Mouse (Mus musculus) adrenal gland (tissue): ENCODE results near the gene Agtrap.

Experiments
- intact Hi-C: fragments of 180-260 bp; cut with DNase I; formaldehyde crosslinking; loops from one replicate; pipeline ENCODE4 v1.15.1; 2025

The Agtrap gene

GRCm38 (mm10) chr4:148079212-148079611, 8.6 kb downstream of the Agtrap start:
- intact Hi-C loops = no loop called here

GRCm38 (mm10) chr4:148075881-148076280, 11.9 kb downstream of the Agtrap start:
- intact Hi-C loops = no loop called here

GRCm38 (mm10) chr4:148075259-148075658, 12.6 kb downstream of the Agtrap start:
- intact Hi-C loops = no loop called here

- intact Hi-C loops = no loop called here
These were observed 13.2 kb downstream of the Agtrap start for GRCm38 (mm10) chr4:148074521-148075189.

GRCm38 (mm10) chr4:148071508-148071907, 16.3 kb downstream of the Agtrap start:
- intact Hi-C loops = no loop called here

GRCm38 (mm10) chr4:148069602-148070218, 18.1 kb downstream of the Agtrap start:
- intact Hi-C loops = no loop called here

- intact Hi-C loops = no loop called here
These were observed 20.5 kb downstream of the Agtrap start for GRCm38 (mm10) chr4:148067346-148067745.

- intact Hi-C loops = no loop called here
These were observed 21.5 kb downstream of the Agtrap start for GRCm38 (mm10) chr4:148066401-148066744.

GRCm38 (mm10) chr4:148065702-148066400, 22.0 kb downstream of the Agtrap start:
- intact Hi-C loops = no loop called here

GRCm38 (mm10) chr4:148061086-148061480, 26.7 kb downstream of the Agtrap start:
- intact Hi-C loops = loop anchor here (5.0 kb wide), 1 partner anchor 104 kb away; no protein-coding TSS in a partner anchor

- intact Hi-C loops = loop anchor here (5.0 kb wide), 1 partner anchor 103 kb away; no protein-coding TSS in a partner anchor
These were observed 27.4 kb downstream of the Agtrap start for GRCm38 (mm10) chr4:148060120-148061085.

- intact Hi-C loops = loop anchor here (5.0 kb wide), 1 partner anchor 52 kb away; no protein-coding TSS in a partner anchor
These were observed 28.8 kb downstream of the Agtrap start for GRCm38 (mm10) chr4:148058993-148059392.

- intact Hi-C loops = loop anchor here (5.0 kb wide), 1 partner anchor 51 kb away; no protein-coding TSS in a partner anchor
These were observed 29.5 kb downstream of the Agtrap start for GRCm38 (mm10) chr4:148058218-148058819.

- intact Hi-C loops = loop anchor here (5.0 kb wide), 1 partner anchor 50 kb away; no protein-coding TSS in a partner anchor
These were observed 30.1 kb downstream of the Agtrap start for GRCm38 (mm10) chr4:148057661-148058209.

- intact Hi-C loops = loop anchor here (5.0 kb wide), 1 partner anchor 50 kb away; no protein-coding TSS in a partner anchor
These were observed 31.0 kb downstream of the Agtrap start for GRCm38 (mm10) chr4:148056801-148057200.

- intact Hi-C loops = loop anchor here (5.0 kb wide), 1 partner anchor 49 kb away; no protein-coding TSS in a partner anchor
These were observed 31.6 kb downstream of the Agtrap start for GRCm38 (mm10) chr4:148056246-148056645.

- intact Hi-C loops = loop anchor here (5.0 kb wide), 1 partner anchor 48 kb away; no protein-coding TSS in a partner anchor
These were observed 32.7 kb downstream of the Agtrap start for GRCm38 (mm10) chr4:148054961-148055695.

- intact Hi-C loops = no loop called here
These were observed 34.4 kb downstream of the Agtrap start for GRCm38 (mm10) chr4:148053417-148053920.

- intact Hi-C loops = no loop called here
These were observed 34.9 kb downstream of the Agtrap start for GRCm38 (mm10) chr4:148052976-148053375.
